ENCODE assay signal across 37 mouse cellular contexts in genomic region chr13:113139597-113139996, GRCm38 (mm10). TPM values are rescaled to one million over a fixed set of nuclear protein-coding genes. Genes with fewer than 3 reads are reported as not detected.
DNase-seq lines count a peak whose midpoint lies in the region; ATAC-seq and TF ChIP-seq lines count a peak whose summit lies in the region.
"Had no signal": no experiment of that assay in that cellular context is flagged by ENCODE, and none has a peak within 500 bp of the region (broad histone marks: within the 10 kb centered on the region; RNA-seq: fewer than 3 reads in every experiment).

No protein-coding gene starts in this region.

- H3K9me3 ChIP-seq in heart, embryonic 11.5 days (replicated peaks; ENCODE audit: control insufficient read depth, low read length), result no peaks in the 10 kb centered on the region
- no peaks in the 10 kb centered on the region for H3K9me3 ChIP-seq in lung, embryonic 14.5 days (ENCODE audit: low read depth, low read length)
- H3K9me3 ChIP-seq: hindbrain, embryonic 10.5 days; limb, embryonic 10.5 days; limb, embryonic 15.5 days; liver, embryonic 13.5 days; midbrain, embryonic 12.5 days; neural tube, embryonic 15.5 days had no signal

- no peak overlapping the region for H3K9ac ChIP-seq in heart, adult 2 months (ENCODE audit: low read depth, low read length)
- no peak overlapping the region for H3K9ac ChIP-seq in heart, embryonic 11.5 days (ENCODE audit: low read depth, low read length)
- no peak overlapping the region for H3K9ac ChIP-seq in lung, embryonic 14.5 days
- H3K9ac ChIP-seq: limb, embryonic 15.5 days; liver, embryonic 13.5 days; midbrain, embryonic 12.5 days; neural tube, embryonic 15.5 days had no signal

- no peak for DNase-seq in heart, adult 2 months
- peak; percentile 6 for DNase-seq in lung, embryonic 14.5 days
- no peak for DNase-seq in lung, postnatal 14 days
- peak; percentile 15 for DNase-seq in A20 (ENCODE audit: low read depth, low spot score)
- DNase-seq in Patski (ENCODE audit: low read depth, low spot score), result no peak
- no peak for DNase-seq in cerebellum, adult 18-20 months
- DNase-seq in ovary, adult 18-20 months (ENCODE audit: low spot score), result no peak
- DNase-seq: B cell, adult 2 months; cerebellum, adult 8-10 months; cerebellum, postnatal 25 days; heart, postnatal 14 days; kidney, adult 9 months; kidney, postnatal 25 days; liver, embryonic 13.5 days; lung, adult 2 months; lung, postnatal 36 days; right cerebral cortex, adult 18-20 months; spleen, adult 18-20 months; thymus, adult 2 months; thymus, postnatal 4 days had no signal

- in situ Hi-C loops in Patski (cut with MboI; ENCODE audit: low pct_unique_long_range_greater_than_20kb), result no loop called here

- WGBS in heart, adult 2 months, result 94% methylated on average over 1 of the region's 1 CpGs
- WGBS in heart, embryonic 11.5 days (ENCODE audit: insufficient replicate concordance), result 80% methylated on average over 1 of the region's 1 CpGs
- WGBS in lung, embryonic 14.5 days, result 92% methylated on average over 1 of the region's 1 CpGs

- ATAC-seq in heart, embryonic 11.5 days (replicated peaks; ENCODE audit: insufficient number of reproducible peaks, low FRiP score, low TSS enrichment), result no peak
- ATAC-seq in lung, embryonic 14.5 days (ENCODE audit: insufficient read depth), result no peak
- ATAC-seq in Patski, result no peak
- ATAC-seq: forebrain, embryonic 14.5 days; hindbrain, embryonic 16.5 days; intestine, embryonic 16.5 days had no signal

- H3K27me3 ChIP-seq in heart, adult 2 months (ENCODE audit: control insufficient read depth, insufficient read depth, low read length), result no peaks in the 10 kb centered on the region
- no peaks in the 10 kb centered on the region for H3K27me3 ChIP-seq in heart, embryonic 11.5 days (ENCODE audit: control insufficient read depth, insufficient read depth, low read length)
- H3K27me3 ChIP-seq in lung, embryonic 14.5 days (ENCODE audit: insufficient read depth, low read length), result no peaks in the 10 kb centered on the region
- H3K27me3 ChIP-seq in Patski, result peaks cover 20% of the 10 kb centered on the region
- H3K27me3 ChIP-seq: limb, embryonic 15.5 days; liver, embryonic 13.5 days; midbrain, embryonic 12.5 days; neural tube, embryonic 15.5 days had no signal

- TF ChIP-seq CTCF in heart, adult 2 months (IDR thresholded peaks at IDR 0.05), result peak; percentile 25
- TF ChIP-seq CTCF in lung, embryonic 14.5 days (IDR thresholded peaks at IDR 0.05; ENCODE audit: low read depth), result no peak
- TF ChIP-seq CTCF in Patski (IDR thresholded peaks at IDR 0.05), result peak; percentile 8

- no peak for TF ChIP-seq EP300 in heart, adult 2 months (IDR thresholded peaks at IDR 0.05; ENCODE audit: insufficient read depth, low read depth, low read length)

- no peak overlapping the region for H3K4me2 ChIP-seq in heart, embryonic 11.5 days
- H3K4me2 ChIP-seq in lung, embryonic 14.5 days, result no peak overlapping the region
- H3K4me2 ChIP-seq: limb, embryonic 15.5 days; liver, embryonic 13.5 days; midbrain, embryonic 12.5 days; neural tube, embryonic 15.5 days had no signal

- H3K79me2 ChIP-seq in heart, adult 2 months (replicated peaks; ENCODE audit: control insufficient read depth, insufficient read depth, low read length), result no peaks in the 10 kb centered on the region

- intact Hi-C loops in heart, adult 2 months (cut with DNase I), result loop anchor here (5.0 kb wide), 1 partner anchor 92 kb away; the partner anchor contains the start of gene Gpx8

- no peak for TF ChIP-seq POLR2A in heart, adult 2 months (IDR thresholded peaks at IDR 0.05; ENCODE audit: insufficient read depth, low read depth, low read length)

- no peak overlapping the region for H3K27ac ChIP-seq in heart, adult 2 months
- H3K27ac ChIP-seq in heart, embryonic 11.5 days (ENCODE audit: low read depth, low read length), result no peak overlapping the region
- H3K27ac ChIP-seq in lung, embryonic 14.5 days (ENCODE audit: low read depth), result no peak overlapping the region
- H3K27ac ChIP-seq: hindbrain, embryonic 10.5 days; limb, embryonic 10.5 days; limb, embryonic 15.5 days; liver, embryonic 13.5 days; midbrain, embryonic 12.5 days; neural tube, embryonic 15.5 days had no signal

- no peaks in the 10 kb centered on the region for H3K36me3 ChIP-seq in heart, adult 2 months (ENCODE audit: control insufficient read depth, insufficient read depth, low read length)
- H3K36me3 ChIP-seq in heart, embryonic 11.5 days (ENCODE audit: control insufficient read depth, insufficient read depth, low read length), result no peaks in the 10 kb centered on the region
- no peaks in the 10 kb centered on the region for H3K36me3 ChIP-seq in lung, embryonic 14.5 days (ENCODE audit: insufficient read depth)
- H3K36me3 ChIP-seq: hindbrain, embryonic 10.5 days; limb, embryonic 10.5 days; limb, embryonic 15.5 days; liver, embryonic 13.5 days; midbrain, embryonic 12.5 days; neural tube, embryonic 15.5 days had no signal

- no peak overlapping the region for H3K4me3 ChIP-seq in heart, adult 2 months
- no peak overlapping the region for H3K4me3 ChIP-seq in heart, embryonic 11.5 days (ENCODE audit: low read depth, low read length)
- H3K4me3 ChIP-seq in lung, embryonic 14.5 days (ENCODE audit: low read depth, low read length), result no peak overlapping the region
- H3K4me3 ChIP-seq: hindbrain, embryonic 10.5 days; limb, embryonic 10.5 days; limb, embryonic 15.5 days; liver, embryonic 13.5 days; midbrain, embryonic 12.5 days; neural tube, embryonic 15.5 days had no signal

- CTCF ChIA-PET in Patski (lab: Charles Lee), result interaction anchor here (1.7 kb wide), 1 partner anchor 119 kb away, joined by 4 read pairs; no protein-coding TSS in a partner anchor

- POLR2A ChIA-PET in Patski (lab: Charles Lee), result interaction anchor here (0.6 kb wide), 1 partner anchor 150 kb away, joined by 3 read pairs; no protein-coding TSS in a partner anchor

- H3K4me1 ChIP-seq in heart, adult 2 months (ENCODE audit: control insufficient read depth, insufficient read depth, low read length), result no peaks in the 10 kb centered on the region
- H3K4me1 ChIP-seq in heart, embryonic 11.5 days (ENCODE audit: control insufficient read depth, insufficient read depth, low read length), result no peaks in the 10 kb centered on the region
- no peaks in the 10 kb centered on the region for H3K4me1 ChIP-seq in lung, embryonic 14.5 days (ENCODE audit: insufficient read depth)
- H3K4me1 ChIP-seq: hindbrain, embryonic 10.5 days; limb, embryonic 15.5 days; liver, embryonic 13.5 days; midbrain, embryonic 12.5 days; neural tube, embryonic 15.5 days had no signal

RNA-seq across cellular contexts. Expression of gene Gzma, which starts 38.8 kb away (rescaled TPM):
- 1 to 10 TPM in 1 of 2 experiments, under 1 TPM in 1; 0.86 to 1.1 TPM for total RNA-seq in heart, adult 2 months (2021)
- polyA plus RNA-seq in heart, adult 2 months (2012; rRNA removed), result 0.97 and 2.3 TPM in 2 replicates
- not detected in 2 replicates for polyA plus RNA-seq in heart, embryonic 11.5 days (2014; fragmentation: Nextera tagmentation; extraction: Ambion mirVana)
- not detected in 2 replicates for polyA plus RNA-seq in lung, embryonic 14.5 days (2014; fragmentation: Nextera tagmentation; extraction: Ambion mirVana)
- not detected for polyA plus RNA-seq in Patski (2021)
- total RNA-seq: ES-E14; gastrocnemius, adult 8-10 months; gastrocnemius, postnatal 4 days; layer of hippocampus, adult 18-20 months; layer of hippocampus, postnatal 14 days; left cerebral cortex, postnatal 10 days had no signal
- polyA plus RNA-seq: embryonic facial prominence, embryonic 11.5 days; forebrain, embryonic 14.5 days; heart, embryonic 14.5 days; hindbrain, embryonic 10.5 days; limb, embryonic 10.5 days; limb, embryonic 15.5 days; liver, embryonic 13.5 days; midbrain, embryonic 12.5 days; neural tube, embryonic 15.5 days had no signal

Comparison
In these comparisons a context has a peak if more than half of its experiments do, and no peak if none do; other contexts are left out.
1. DNase-seq: peak in lung, embryonic 14.5 days (single experiment) and A20 (single experiment); none in heart, adult 2 months (0 of 2), lung, postnatal 14 days (single experiment), Patski (single experiment), cerebellum, adult 18-20 months (0 of 2) and ovary, adult 18-20 months (single experiment).